Mouse (Mus musculus) kidney, adult 8-10 months (tissue): Measurements from ENCODE around the gene Afg1l.

Source experiments
- DNase-seq, 2 experiments: peaks; one replicate each; pipeline ENCODE4 v3.0.0; 2022

Gene Afg1l

GRCm38 (mm10) chr10:42347986-42348385, 130.4 kb downstream of the Afg1l start:
- no peak for DNase-seq

- DNase-seq = no peak
Measured at GRCm38 (mm10) chr10:42347127-42347526, 131.2 kb downstream of the Afg1l start.

GRCm38 (mm10) chr10:42346179-42346877, 132.0 kb downstream of the Afg1l start:
- DNase-seq = no peak

- DNase-seq = no peak
Measured at GRCm38 (mm10) chr10:42342714-42343113, 135.7 kb downstream of the Afg1l start.

- DNase-seq = no peak
Measured at GRCm38 (mm10) chr10:42341815-42342457, 136.4 kb downstream of the Afg1l start.

GRCm38 (mm10) chr10:42340426-42340793, 138.0 kb downstream of the Afg1l start:
- DNase-seq = no peak

GRCm38 (mm10) chr10:42339773-42340425, 138.5 kb downstream of the Afg1l start:
- DNase-seq = no peak

- DNase-seq = peak; percentile 28 to 46
Measured at GRCm38 (mm10) chr10:42338456-42338855, 139.9 kb downstream of the Afg1l start.

GRCm38 (mm10) chr10:42327576-42327975, 150.8 kb downstream of the Afg1l start:
- peak in 1 of 2 experiments; percentile 14 for DNase-seq

GRCm38 (mm10) chr10:42325305-42325704, 153.1 kb downstream of the Afg1l start:
- no peak for DNase-seq

- DNase-seq = no peak
Measured at GRCm38 (mm10) chr10:42323978-42324377, 154.4 kb downstream of the Afg1l start.

- no peak for DNase-seq
Measured at GRCm38 (mm10) chr10:42313222-42313786, 165.1 kb downstream of the Afg1l start.

GRCm38 (mm10) chr10:42312557-42312956, 165.8 kb downstream of the Afg1l start:
- DNase-seq = no peak

- DNase-seq = no peak
Measured at GRCm38 (mm10) chr10:42308687-42308987, 169.7 kb downstream of the Afg1l start.

GRCm38 (mm10) chr10:42307980-42308686, 170.2 kb downstream of the Afg1l start:
- DNase-seq = peak; percentile 24 to 66

GRCm38 (mm10) chr10:42306422-42306821, 171.9 kb downstream of the Afg1l start:
- no peak for DNase-seq

- DNase-seq = no peak
Measured at GRCm38 (mm10) chr10:42300805-42301204, 177.6 kb downstream of the Afg1l start.

- peak in 1 of 2 experiments; percentile 28 for DNase-seq
Measured at GRCm38 (mm10) chr10:42299967-42300366, 178.4 kb downstream of the Afg1l start.

- no peak for DNase-seq
Measured at GRCm38 (mm10) chr10:42299426-42299825, 178.9 kb downstream of the Afg1l start.

GRCm38 (mm10) chr10:42297954-42298353, 180.4 kb downstream of the Afg1l start:
- no peak for DNase-seq

GRCm38 (mm10) chr10:42297109-42297508, 181.3 kb downstream of the Afg1l start:
- no peak for DNase-seq

- no peak for DNase-seq
Measured at GRCm38 (mm10) chr10:42296559-42296958, 181.8 kb downstream of the Afg1l start.

GRCm38 (mm10) chr10:42295028-42295427, 183.3 kb downstream of the Afg1l start:
- DNase-seq = no peak
